Mouse (Mus musculus): ENCODE results near the gene Pcnt.

- no peak for TF ChIP-seq CTCF (IDR thresholded peaks at IDR 0.05; ENCODE audit: extremely low read depth, insufficient read depth, insufficient read length, insufficient replicate concordance)
- TF ChIP-seq POLR2A (IDR thresholded peaks at IDR 0.05; ENCODE audit: low read depth, low read length): no peak
Measured at GRCm38 (mm10) chr10:76351953-76352352, 90.6 kb downstream of the Pcnt start.
